Mouse (Mus musculus) CD4-positive, CD25-positive, alpha-beta regulatory T cell, adult 4 months (primary cell): Measurements from ENCODE around the gene 1700037H04Rik. TPM values are rescaled to one million over a fixed set of nuclear protein-coding genes. Genes with fewer than 3 reads are reported as not detected.

ENCODE experiments used
- ATAC-seq: one replicate; pipeline ENCODE4 v1.8.0; 2017
- polyA plus RNA-seq, 2 experiments: library from polyadenylated mRNA; unstranded; fragments of 100-300 nt; shearing (Covaris generic); gene quantifications; one replicate each; pipeline ENCODE4 v1.2.1; 2017

The 1700037H04Rik gene
- polyA plus RNA-seq, 2 experiments from 2014 or later = 37.5 to 50.3 TPM

DNA sequence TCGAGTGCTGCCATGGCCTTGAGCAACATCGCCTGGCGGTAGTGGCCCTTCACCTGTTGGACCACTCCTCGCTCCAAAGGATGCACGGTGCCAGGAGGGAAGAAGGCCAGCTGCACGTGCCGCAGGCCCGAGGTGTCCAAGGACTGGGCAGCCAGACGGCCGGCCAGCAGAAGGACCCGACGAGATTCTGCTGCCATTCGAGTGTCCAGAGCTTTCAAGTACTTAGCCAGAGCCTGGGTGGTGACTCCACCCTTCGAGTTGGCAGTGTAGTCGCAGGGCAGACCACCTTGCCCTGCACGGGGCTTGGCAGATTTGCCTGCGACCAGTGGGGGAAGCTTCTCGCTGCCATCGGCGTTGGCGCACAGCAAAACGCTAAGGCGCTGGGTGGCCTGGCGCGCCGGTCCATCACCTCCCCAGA, 19.0 kb upstream of the 1700037H04Rik start:
- no peak for ATAC-seq

DNA sequence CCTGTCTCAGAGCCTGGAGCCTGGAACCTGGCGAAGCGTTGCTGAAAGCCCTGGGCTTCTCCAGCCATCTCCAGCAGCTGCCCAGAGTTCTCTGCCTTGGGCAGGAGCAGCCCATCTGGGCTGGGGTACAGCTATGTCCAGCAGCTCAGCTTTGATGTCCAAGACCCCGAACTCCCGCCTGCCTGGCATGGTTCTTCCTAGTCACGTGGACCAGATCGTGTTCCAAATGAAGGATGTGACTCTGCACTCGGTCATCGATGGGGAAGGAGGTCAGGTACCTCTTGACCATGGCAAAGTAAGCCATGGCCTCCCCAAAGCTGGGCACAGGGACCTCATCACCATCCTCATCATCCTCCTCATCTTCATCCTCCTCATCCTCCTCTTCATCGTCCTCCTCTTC, 18.1 kb upstream of the 1700037H04Rik start:
- ATAC-seq = no peak

DNA sequence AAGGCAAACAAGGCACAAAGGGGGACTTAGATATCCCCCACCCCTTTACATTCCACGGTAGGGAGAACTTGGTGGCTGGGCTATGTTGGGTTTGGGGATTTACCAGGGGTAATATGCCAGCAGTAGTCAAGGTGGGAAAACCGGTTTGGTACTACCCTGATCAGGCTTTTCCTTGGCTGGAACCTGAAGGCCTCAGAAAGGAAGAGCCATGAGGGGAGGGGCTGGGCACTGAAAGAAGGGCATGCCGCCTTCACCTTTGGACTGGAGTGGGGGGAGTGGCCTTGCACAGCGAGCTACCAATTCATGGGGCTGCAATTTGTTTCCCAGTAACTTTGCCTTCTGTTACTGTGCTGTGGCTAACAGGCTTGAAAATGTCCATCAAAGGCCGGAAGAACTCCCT, 16.6 kb upstream of the 1700037H04Rik start:
- no peak for ATAC-seq

DNA sequence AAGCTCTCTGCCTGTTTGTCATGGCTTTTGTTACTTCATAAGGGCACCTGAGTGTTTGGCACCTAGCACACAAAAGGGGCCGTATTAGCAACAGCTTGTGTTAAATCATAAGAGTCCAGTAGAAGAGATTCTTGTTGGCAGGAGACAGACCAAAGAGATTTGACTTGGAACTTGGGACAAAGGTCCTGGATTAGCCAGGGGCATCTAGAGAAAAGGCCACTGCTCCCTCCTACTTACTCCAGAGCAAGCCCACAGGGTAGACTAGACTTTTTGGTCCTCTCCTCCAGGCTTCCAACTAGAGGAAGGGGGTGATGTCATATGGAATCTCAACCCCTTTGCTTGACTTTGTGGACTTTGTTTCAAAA, 16.0 kb upstream of the 1700037H04Rik start:
- no peak for ATAC-seq

DNA sequence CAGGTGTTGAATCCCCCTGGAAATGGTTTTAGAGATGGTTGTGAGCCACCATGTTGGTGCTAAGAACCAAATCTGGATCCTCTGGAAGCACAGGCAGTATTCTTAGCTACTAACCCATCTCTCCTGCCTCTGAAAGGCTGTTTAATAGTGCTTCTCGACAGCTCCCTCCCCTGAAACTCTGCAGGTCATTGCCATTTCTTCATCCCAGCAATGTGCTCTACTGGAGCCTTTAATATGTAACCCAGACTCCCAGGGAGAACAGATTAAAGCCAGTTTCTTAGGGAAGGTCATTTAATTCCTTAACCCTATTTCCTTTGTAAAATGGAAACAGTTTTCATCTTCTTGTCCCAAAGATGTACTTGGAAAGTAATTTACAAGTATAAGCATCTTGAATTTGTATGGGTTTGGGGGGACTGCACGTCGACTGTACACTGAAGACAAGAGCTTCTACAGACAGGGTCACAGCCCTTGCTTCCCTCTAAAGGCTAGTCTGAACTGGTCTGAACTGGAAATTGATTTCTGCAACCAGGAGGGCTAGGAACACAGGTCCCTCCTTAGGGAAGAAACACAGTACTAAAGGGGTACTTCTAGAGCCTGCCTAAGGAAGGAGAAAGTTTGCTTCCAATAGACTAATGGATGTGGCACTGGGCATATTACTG, 15.5 kb upstream of the 1700037H04Rik start:
- ATAC-seq = no peak

DNA sequence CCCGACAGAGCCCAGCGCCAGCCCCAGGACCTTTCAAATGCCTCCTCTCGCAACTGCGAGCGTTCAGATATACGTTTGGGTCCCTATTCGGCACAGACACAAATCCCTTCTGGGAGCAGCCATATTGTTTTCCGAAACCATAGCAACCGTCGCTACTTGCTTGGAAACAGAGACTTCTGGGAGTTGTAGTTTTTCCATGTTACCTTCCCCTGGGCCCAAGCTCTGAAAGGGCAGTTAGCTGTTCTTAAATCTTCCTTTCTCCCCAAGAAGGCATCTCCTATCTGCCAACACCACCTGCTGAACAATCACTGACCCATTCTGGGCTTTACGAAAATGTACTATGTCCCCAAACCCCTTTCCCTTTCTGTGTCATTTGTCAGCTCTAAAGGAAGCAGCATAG, 14.8 kb upstream of the 1700037H04Rik start:
- ATAC-seq = peak; percentile 93

DNA sequence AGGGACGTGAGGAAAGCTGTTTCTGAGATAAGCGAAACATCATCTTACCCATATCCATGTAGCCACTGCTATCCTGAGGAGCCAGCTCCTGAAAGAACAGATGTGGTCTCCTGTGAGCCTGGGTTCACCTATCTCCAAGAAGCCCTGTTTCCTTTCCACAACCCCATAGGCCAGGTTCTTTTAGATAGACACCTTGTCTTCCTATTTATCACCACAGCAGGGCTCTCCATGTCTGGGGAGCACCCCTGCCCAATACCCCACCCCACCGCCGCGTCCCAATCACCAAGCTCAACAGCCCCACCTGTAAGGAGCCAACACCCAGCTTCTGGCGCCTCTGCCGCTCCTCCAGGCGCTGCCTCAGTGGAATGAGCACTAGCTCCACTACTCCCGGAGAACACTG, 12.4 kb upstream of the 1700037H04Rik start:
- ATAC-seq = no peak

DNA sequence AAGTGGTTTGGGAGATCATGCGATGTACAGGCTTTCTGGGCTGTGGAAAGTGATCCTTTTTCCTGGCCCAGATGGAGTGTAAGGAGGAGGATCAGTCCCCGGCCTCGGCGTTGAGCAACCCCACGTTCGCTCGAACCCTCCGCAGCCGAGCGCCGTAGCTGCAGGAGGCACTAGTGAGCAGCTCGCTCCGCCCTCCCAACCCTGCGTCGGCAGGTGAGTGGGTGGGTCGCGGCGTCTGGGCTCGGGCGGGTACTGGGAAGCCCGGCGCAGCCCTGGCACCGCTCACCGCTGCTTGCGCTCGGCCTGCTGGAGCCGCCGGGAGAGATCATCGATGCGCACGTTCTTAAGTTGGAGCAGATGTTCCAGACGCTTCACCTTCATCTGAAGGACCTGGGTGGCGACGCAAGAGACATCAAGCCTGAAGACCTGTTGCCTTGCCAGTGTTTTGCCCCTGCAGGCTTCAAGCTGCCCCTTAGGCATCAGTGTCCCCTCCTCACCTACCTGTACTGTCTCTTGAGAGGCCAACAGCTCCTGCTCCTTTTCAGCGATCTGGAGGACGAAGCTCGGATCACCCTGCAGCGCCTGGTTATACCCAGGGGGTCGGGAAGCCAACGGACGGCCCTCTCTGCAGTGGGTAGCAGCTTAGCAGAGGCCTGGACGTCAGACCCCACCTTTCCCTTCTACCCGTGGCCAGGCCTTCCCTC, 11.7 kb upstream of the 1700037H04Rik start:
- no peak for ATAC-seq

DNA sequence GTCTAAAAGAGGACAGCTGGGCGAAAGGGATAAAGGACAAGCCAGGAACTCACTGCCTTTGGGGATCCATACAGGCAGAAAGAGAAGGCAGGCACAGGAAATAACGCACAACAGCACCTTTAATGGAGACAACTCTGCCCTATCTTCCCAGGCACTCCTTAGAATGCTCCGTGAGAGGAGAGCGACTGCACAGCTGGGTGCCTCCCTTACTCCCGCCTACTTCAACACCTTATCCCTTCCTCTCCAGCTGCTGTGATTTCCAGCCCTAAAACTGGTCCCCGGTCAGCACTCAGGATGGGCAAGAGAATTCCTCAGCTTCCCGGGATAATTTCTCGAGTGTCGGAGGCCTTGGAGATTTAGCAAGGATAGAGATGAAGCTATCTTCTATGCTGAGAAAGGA, 11.1 kb upstream of the 1700037H04Rik start:
- ATAC-seq = no peak

DNA sequence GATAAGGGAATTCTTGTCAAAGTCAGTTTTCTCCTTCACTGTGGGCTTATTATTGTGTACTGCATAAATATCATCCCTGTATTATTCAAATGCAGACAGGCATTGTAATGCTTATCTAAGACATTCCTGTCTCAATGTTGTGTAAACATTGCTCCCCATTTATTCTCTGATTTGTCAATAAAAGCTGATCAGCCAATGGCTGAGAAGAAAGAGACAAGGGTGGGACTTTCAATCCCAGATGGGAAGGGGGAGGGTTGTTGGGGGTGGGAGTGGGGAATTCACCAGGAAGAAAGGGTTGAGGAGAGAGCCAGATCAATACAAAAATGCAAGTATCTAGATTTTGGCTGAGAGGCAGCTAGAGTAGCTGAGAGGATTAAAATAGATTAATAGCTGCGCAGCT, 9.0 kb upstream of the 1700037H04Rik start:
- no peak for ATAC-seq

DNA sequence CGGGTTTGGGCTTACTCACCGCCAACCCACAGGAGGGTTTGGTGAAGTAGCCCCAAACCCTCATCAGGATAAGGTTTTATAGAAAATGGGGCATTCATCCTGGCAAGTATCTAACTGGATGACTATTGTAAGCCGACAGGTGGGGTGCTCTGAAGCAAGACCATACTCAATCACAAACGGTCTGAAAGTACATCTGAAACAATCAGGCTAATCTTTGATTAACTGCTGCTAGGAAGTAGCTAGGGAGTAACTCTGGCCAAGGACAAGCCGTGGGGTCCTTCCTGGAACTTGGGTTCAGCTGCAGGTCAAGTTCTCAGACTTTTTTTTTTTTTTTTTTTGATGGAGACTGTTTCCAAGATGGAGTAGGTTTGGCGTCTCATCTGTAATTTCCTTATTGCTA, 8.1 kb upstream of the 1700037H04Rik start:
- no peak for ATAC-seq

DNA sequence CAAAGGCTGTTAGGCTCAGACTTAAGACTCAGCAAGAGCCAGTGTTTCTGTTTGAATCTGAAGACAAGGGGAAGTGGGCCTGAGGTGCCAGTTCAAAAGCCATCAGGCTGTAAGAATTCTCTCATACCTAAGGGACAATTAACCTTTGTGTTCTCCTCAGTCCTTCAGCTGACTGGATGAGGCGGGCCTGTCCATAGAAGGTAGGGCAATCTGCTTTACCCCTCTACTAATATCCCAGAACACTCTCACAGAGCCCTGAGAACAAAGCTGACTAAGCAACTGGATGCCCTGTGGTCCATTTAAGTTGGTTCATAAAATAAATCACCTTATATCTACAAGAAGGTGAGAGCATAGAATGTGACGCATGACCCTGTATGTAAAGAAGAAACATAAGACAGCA, 6.3 kb upstream of the 1700037H04Rik start:
- ATAC-seq = no peak

DNA sequence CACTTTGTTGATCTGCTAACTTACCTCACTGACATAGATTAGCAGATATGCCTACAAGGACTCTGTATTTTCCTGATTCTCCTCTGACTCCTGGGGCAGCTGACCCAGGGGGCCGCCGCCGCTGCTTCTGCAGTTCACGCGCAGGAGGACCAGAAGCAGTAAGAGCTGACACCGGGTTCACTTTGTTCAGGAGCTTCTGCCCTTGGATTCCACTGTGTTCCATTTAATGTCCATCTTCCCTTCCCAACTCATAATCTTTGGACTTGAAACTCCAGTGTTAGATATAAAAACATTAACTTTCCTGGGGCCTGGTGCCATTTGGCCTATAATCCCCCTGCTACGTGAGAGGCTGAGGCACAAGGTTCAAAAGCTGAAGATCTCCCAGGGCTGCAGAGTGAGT, 4.0 kb upstream of the 1700037H04Rik start:
- ATAC-seq = no peak

DNA sequence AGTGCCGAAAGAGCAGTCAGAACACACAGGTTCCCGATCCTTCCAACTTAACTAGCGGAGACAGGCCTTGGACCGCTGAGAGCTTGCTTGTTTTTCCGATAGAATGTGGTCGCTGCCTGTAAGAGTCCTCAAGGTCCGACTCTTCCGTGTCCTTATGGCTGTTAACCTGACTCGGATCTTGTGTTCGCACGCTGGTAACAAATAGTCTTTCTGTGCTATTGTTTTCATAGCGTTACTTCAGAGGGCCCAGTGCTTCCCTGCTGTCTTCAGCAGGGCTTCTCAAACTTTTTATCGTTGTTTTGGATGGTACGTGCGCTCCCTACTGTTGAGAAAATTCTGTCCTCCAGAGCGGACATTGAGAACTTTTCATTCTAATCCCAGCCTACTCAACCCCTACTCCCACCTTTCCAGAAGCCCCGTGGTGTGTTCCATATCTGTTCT, 810 bp upstream of the 1700037H04Rik start:
- peak; percentile 4 for ATAC-seq

DNA sequence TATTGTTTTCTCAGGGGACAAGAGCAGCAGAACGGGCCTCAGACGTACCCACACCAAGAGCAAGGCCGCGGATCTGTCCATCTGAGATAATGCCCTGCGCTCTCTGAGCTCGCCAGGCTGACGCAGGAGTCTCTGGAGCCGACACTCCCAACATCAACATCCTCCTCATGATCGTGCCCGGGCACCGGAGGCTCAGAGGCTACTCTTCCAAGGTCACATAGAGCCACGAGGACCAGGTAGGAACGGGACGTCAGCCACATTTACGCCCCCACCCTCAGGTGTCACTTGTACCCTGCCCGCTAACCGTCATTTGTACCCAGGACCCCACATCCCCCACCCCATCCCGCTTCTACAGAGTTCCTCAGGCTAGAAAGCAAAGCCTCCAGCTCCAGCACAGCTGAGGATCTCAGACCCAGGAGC, 380 bp downstream of the 1700037H04Rik start:
- ATAC-seq = peak; percentile 35

DNA sequence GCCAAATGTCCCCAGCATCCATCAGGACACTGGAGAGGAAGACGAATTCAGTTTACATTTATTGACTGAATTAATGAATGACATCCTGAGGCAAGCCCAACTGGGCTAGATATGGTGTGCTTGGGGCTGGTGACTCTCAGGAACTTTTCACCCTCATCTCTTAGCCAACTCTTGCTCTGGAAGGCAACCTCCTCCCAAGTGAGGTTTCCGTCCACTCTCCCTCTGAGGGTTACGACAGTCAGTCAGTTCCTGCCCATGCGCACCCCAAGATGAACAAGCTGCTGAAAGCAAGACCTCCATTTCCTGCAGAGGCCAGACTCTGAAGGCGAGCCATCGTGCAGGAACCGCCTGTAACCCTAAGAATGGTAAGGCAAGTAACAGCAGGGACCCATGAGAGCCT, 2.9 kb downstream of the 1700037H04Rik start:
- no peak for ATAC-seq

DNA sequence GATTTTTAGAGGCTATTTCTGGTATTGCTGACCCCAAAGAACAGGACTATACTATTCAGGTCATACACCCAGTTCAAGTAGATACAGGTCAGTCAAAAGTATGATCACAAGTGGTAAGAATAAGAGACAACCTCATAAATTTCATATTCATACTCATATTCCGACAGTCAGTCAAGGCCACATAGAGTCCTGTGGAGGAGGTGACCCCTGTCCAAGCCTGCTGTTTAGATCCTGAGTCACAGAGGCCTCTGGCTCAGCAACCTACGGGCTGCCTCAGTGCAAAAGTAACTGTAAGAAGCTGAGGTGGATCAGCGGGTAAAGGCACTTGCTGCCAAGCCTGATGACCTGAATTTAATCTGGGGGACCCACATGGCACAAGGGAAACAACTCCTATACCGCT, 5.8 kb downstream of the 1700037H04Rik start:
- no peak for ATAC-seq

DNA sequence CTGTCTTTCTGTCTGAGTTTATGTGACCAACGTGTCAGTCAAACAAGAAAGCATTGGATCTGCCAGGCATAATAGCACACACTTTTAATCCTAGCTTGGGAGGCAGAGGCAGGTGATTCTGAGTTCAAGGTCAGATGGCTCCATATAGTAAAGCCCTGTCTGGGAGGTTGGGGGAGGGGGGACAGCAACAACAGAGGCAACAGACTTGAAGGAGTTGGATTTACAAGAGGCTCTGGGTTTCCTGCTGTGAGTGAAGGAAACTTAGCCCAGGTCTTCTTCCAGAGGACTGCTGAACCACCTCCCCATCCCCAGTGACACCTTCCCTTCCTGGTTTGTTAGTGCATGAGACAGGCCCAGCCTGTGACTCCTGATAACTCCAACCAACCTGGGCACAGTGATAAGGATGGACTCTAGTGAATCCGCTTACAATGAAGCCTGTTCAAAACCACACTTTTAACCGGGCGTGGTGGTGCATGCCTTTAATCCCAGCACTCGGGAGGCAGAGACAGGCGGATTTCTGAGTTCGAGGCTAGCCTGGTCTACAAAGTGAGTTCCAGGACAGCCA, 7.6 kb downstream of the 1700037H04Rik start:
- ATAC-seq = no peak

DNA sequence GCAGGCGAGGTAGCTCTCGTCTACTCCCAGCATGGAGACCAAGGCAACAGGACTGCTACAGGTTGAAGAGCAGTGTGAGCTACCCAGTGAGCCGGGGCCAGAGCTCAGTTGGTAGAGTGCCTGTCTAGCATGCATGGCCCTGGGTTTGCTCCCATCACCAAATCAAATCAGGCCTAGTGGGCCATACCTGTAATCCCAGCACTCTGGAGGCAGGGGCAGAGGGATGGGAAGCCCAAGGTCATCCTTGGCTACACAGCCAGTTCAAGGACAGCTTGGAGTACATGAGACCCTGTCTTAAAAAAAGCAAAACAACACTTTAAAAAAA, 10.7 kb downstream of the 1700037H04Rik start:
- no peak for ATAC-seq

DNA sequence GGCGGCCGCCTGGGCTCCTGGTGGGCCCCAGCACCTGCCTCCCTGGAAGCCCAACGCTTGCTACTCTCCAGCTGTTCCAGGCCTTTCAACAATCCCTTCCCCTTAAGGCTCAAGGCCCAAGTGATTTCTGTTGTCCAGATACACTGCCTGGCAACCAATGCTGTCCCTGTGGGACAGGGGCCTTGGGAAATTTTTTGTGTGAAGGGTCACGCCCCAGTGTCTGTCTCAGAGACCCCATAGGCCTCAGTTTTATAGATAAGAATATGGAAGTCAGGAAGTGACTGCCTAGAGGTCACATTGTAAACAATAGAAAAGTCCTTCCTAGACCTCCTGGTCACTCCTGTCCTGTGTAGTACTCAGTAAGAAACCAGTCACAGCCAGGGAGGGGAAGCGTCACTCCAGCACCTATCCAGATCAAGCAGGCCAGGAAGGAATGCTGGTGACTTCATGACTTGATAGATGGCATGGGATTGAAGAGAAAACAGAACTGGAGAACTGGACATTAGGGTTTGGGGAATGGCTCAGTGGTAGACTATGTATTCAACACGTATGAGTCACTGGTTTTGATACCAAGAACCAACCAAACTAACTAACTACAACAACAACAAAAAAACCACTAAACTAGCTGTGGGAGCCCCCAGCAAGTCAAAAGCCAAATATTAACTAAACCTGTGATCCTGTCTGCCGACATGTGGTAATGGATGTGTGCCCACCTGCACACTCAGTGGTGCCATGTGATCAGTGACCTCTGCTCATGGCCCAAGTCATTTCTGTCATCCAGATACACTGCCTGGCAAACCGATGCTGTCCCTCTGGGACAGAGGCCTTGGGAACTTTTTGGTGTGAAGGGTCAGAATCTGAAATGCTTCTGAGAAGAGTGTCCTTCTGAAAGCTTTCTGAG, 11.3 kb downstream of the 1700037H04Rik start:
- no peak for ATAC-seq

DNA sequence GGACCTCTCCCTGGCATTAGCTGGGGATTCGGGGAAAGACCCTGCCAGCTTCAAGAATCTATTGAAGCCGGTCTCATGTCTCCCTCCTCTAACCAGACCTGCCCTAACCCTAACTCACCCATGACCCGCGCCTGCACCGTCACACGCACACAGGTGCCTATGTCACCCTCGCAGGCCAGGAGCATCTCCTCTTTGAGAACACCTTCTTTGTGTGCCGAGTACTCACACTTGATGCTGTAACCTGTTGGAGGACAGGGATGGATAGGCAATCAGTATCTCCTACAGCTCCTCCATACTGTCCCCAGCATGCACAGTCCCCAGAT, 12.9 kb downstream of the 1700037H04Rik start:
- ATAC-seq = no peak

DNA sequence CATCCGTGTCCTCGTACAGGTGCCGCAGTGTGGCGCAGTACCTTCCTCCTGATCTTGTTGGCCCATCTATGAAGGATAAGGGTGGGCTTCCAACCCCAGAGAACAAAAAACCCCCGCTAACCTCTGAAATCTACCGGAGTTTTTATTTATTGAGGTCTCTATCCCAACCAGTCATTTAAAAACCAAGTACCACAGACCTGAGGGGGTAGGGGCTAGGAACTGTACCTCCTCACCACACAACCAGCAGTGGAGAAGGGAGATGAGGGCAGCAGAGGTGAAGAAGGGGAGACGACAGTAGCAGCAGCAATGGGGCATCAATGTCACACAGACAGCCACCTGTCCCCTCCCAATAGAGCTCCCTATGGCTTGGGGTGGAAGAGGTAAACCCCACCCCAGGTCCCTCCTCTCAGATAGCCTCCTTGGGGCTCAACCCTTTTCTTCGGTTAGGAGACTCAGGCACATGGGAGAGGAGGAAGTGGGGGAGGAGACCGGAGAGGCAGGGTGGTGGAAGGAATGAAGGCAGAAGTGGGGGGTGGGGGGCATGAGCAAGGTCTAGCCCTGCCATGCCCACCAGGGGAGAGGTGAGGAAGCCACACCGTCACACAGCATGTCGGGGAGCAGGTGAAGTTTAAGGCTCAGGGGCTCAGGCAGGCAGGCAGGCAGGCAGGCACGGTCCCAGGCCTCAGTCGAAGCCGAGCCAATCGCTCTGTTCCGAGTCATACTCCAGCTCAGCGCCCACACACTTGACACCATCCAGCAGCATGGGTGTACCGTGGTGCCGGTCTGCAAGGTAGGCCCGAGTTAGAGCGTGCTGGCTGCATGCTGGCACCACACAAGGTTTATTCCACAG, 13.5 kb downstream of the 1700037H04Rik start:
- no peak for ATAC-seq

DNA sequence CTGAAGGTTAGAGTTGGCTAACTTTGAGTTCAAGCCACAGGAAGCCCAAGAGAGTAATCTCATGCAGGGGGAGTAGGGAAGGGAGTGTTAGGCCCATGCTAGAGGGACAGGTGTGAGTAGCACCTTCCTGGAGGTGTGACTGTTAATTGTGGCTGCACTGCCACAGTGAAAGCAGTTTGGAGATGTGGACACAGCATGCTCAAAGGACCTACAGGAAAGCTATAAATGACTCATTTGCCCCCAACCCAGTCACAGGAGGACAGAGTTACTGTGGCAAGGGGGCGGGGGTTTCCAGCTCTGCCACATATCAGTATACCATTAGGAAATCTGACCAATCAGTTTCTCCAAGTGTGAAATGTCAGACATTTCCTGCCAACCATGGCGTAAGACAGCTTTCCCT, 14.3 kb downstream of the 1700037H04Rik start:
- no peak for ATAC-seq
